Mouse (Mus musculus) left cerebral cortex, adult 11 months (tissue): ENCODE measurements around the gene Pex11b.
"Not testable (repeated sequence)": the region's sequence is repeated elsewhere in the genome, so short reads cannot be mapped to it uniquely, and the experiment has no call there.

ENCODE experiments used
- DNase-seq: peaks from one replicate; pipeline ENCODE4 v3.0.0; 2022; ENCODE audit warnings: low spot score

Gene Pex11b

GRCm38 (mm10) chr3:96675171-96675570, 40.0 kb downstream of the Pex11b start:
- DNase-seq: no peak

GRCm38 (mm10) chr3:96675690-96676089, 40.5 kb downstream of the Pex11b start:
- no peak for DNase-seq

GRCm38 (mm10) chr3:96678456-96678855, 43.3 kb downstream of the Pex11b start:
- DNase-seq: no peak

GRCm38 (mm10) chr3:96679159-96679674, 44.0 kb downstream of the Pex11b start:
- DNase-seq: no peak

GRCm38 (mm10) chr3:96680269-96680956, 45.2 kb downstream of the Pex11b start:
- no peak for DNase-seq

- no peak for DNase-seq
Measured at GRCm38 (mm10) chr3:96683496-96683895, 48.3 kb downstream of the Pex11b start.

- DNase-seq: no peak
Measured at GRCm38 (mm10) chr3:96684151-96684821, 49.1 kb downstream of the Pex11b start.

GRCm38 (mm10) chr3:96684822-96685156, 49.6 kb downstream of the Pex11b start:
- DNase-seq: no peak

- not testable (repeated sequence) for DNase-seq
Measured at GRCm38 (mm10) chr3:96686057-96686456, 50.9 kb downstream of the Pex11b start.

- no peak for DNase-seq
Measured at GRCm38 (mm10) chr3:96688854-96689253, 53.7 kb downstream of the Pex11b start.

GRCm38 (mm10) chr3:96690298-96690697, 55.1 kb downstream of the Pex11b start:
- DNase-seq: no peak

GRCm38 (mm10) chr3:96692506-96692905, 57.3 kb downstream of the Pex11b start:
- no peak for DNase-seq

GRCm38 (mm10) chr3:96693579-96693978, 58.4 kb downstream of the Pex11b start:
- DNase-seq: no peak
